Mouse (Mus musculus): ENCODE results near the gene Ccl5. TPM values are rescaled to one million over a fixed set of nuclear protein-coding genes. Genes with fewer than 3 reads are reported as not detected.

The Ccl5 gene
- polyA plus RNA-seq, 1 experiment from 2014 or later = not detected

DNA sequence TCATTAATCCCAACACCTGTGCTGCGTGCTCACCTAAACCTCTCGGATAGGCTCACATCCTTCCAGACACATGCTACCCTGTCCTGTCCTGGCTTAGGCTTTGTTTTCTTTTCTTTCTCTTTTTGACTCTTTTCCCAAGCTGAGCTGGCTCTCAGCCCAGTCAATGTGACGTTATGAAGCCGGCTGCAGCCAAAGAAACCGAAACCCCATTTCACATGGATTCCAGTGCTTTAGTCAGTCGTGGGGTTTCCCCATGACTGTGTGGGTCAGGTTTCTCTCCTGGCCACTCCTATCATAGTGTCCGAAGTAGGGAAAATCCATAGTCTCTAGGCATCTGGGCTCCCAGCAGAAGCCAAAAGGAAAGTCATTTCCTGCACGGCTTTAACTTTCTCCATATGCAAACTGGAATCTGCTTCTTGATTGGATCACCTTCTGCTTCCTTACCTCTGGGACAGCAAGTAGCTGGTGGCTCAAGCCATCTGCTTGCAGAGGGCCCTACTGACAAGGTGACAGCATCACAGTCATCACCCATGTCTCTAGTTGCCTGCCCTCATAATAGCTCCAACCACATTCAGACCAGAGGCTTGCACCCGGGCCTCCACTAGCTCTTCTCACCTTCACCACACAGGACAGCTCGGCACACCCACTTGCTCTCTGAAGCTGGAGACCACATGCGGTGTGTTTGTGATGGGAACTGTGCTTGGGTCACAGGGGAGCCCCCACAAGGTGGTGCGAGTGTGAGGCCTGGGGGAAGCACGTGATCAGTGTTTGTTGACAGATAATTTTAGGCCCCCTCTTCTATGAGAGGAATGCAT lies 4.5 kb upstream of the Ccl5 start:
- no peak overlapping the region for H3K9ac ChIP-seq
- no peaks in the 10 kb centered on the region for H3K9me3 ChIP-seq (replicated peaks)
- WGBS = 30% methylated on average over 13 of the region's 13 CpGs
- H3K4me3 ChIP-seq (replicated peaks) = 0 out of 2 replicates have a peak overlapping the region, but pooled peaks have one; percentile 9
- H3K27me3 ChIP-seq = no peaks in the 10 kb centered on the region
- no peaks in the 10 kb centered on the region for H3K36me3 ChIP-seq
- peaks cover 21% of the 10 kb centered on the region for H3K4me1 ChIP-seq
- H3K27ac ChIP-seq = peak overlapping the region; percentile 38
- H3K4me2 ChIP-seq = peak overlapping the region; percentile 33
- no peak; the same call in 1 of the 2 replicates for ATAC-seq (replicated peaks; ENCODE audit: low FRiP score)

DNA sequence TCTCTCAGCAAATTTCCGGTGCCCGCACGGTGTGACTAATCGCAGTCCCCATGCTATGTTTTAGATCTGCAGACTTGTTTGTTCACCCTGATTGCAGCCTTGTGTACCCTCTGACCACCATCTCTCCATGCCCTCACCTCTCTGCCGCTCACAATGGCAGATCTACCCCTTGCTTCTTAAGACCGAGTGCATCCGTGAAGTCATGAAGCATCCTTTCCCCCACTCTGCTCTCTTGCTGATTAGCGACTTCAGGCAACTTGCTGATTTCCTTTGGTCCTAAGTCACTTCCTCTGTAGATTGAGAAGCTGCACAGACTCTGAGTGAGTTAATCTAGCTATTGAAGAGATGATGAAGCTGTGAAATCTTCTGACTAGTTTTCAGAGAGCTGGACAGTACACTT lies 3.8 kb upstream of the Ccl5 start:
- no peaks in the 10 kb centered on the region for H3K27me3 ChIP-seq
- no peaks in the 10 kb centered on the region for H3K9me3 ChIP-seq (replicated peaks)
- no peak for ATAC-seq (replicated peaks; ENCODE audit: low FRiP score)
- no peak overlapping the region for H3K9ac ChIP-seq
- H3K4me1 ChIP-seq = peaks cover 21% of the 10 kb centered on the region
- WGBS = 78% methylated on average over 8 of the region's 8 CpGs
- peak overlapping the region; percentile 38 for H3K27ac ChIP-seq
- no peaks in the 10 kb centered on the region for H3K36me3 ChIP-seq
- peak overlapping the region; percentile 33 for H3K4me2 ChIP-seq
- H3K4me3 ChIP-seq (replicated peaks) = no peak overlapping the region

DNA sequence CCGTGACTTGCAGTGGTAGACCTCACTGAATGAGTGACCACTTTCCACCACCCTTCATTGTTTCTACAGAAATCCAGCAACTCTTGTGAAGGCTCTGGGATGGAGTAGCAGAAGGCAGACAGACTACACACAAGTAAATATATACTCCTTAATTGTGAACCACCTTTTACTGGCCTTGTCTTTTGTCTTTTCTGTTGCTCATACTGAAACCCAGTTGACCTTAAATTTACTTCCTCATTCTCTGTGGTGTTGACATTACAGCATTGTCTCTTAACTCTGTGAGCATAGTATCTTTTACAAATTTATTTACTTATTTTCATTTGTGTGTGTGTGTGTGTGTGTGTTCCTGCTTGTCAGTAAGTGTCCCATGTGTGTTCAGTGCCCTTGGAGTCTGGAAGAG lies 2.9 kb upstream of the Ccl5 start:
- no peaks in the 10 kb centered on the region for H3K27me3 ChIP-seq
- H3K4me3 ChIP-seq (replicated peaks) = no peak overlapping the region
- no peak overlapping the region for H3K27ac ChIP-seq
- WGBS = 91% methylated on average over 1 of the region's 1 CpGs
- H3K4me1 ChIP-seq = peaks cover 12% of the 10 kb centered on the region
- H3K9ac ChIP-seq = no peak overlapping the region
- H3K9me3 ChIP-seq (replicated peaks) = no peaks in the 10 kb centered on the region
- H3K4me2 ChIP-seq = no peak overlapping the region
- H3K36me3 ChIP-seq = no peaks in the 10 kb centered on the region
- no peak for ATAC-seq (replicated peaks; ENCODE audit: low FRiP score)

DNA sequence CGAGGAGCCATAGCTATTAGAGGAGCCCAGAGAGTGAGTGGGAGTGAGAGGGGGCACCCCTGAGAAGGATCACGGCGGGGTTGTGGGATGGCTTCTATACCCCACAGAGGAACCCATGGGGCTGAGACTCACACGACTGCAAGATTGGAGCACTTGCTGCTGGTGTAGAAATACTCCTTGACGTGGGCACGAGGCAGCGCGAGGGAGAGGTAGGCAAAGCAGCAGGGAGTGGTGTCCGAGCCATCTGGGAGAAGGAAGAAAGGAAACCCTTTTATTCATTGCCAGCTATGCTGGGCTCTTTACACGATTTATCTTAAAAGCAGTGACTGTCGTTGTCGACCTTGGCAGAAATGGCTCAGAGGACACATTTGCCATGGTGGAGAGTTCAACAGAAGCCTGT lies 1.3 kb downstream of the Ccl5 start:
- Histone ChIP-seq H3K36me3 (no peaks in the 10 kb centered on the region), H3K9me3 (replicated peaks) (no peaks in the 10 kb centered on the region), H3K27ac (no peak overlapping the region), H3K27me3 (no peaks in the 10 kb centered on the region), H3K4me2 (no peak overlapping the region), H3K9ac (no peak overlapping the region), H3K4me1 (peaks cover under 1% of the 10 kb centered on the region), H3K4me3 (replicated peaks) (no peak overlapping the region)
- ATAC-seq (replicated peaks; ENCODE audit: low FRiP score) = no peak
- 76% methylated on average over 12 of the region's 12 CpGs for WGBS

DNA sequence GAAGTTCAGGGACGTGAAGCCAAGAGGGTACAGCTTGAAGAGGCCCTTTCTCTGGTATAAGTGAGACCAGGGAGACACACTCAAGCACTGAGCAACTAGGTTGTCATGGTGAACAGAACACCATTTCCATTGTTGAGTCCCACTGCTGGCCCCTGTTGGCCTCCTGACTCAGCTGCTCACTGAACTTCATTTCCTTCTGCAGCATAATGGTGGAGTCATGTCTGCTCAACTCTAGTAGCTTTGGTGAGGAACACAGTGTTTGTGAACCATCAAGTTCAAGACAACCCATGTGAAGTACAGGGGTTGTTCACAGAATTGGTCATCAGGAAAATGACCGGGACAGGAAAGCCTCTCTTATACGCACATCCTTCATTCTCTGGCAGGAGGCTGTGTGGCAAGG lies 8.2 kb downstream of the Ccl5 start, which contains the start of gene Heatr9:
Gene Heatr9, minus strand, starts transcription at position 101 of the 400 bp plus-strand sequence.
- H3K4me2 ChIP-seq = no peak within 1 kb of the TSS
- no peak for ATAC-seq (replicated peaks; ENCODE audit: low FRiP score)
- no peaks in the 10 kb centered on the region for H3K9me3 ChIP-seq (replicated peaks)
- H3K27me3 ChIP-seq = no peaks in the 10 kb centered on the region
- 88% methylated on average over 3 of the region's 3 CpGs for WGBS
- H3K36me3 ChIP-seq = no peaks in the 10 kb centered on the region
- no peak within 1 kb of the TSS for H3K27ac ChIP-seq
- no peak within 1 kb of the TSS for H3K4me3 ChIP-seq (replicated peaks)
- no peaks in the 10 kb centered on the region for H3K4me1 ChIP-seq
- no peak within 1 kb of the TSS for H3K9ac ChIP-seq

DNA sequence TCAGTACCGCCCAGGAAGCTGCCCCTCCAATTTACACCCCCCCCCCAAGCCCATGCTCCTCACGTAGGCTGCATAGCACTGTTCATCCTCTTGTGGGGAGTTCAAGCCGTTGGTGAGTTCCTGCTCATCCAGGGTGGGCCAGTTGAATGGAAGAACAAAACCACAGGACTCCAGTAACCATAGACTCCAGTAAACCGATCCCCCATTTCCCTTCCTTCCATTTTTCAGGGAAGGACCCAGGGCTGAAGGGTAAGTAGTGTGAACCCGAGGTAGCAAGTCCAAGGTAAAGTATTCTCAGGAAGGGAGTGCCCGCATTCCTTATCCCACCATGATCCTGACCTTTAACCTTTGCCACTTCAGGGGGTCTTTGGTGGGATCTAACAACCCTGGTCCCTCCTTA lies 11.9 kb downstream of the Ccl5 start:
- H3K27ac ChIP-seq = no peak overlapping the region
- H3K9ac ChIP-seq = no peak overlapping the region
- 75% methylated on average over 6 of the region's 6 CpGs for WGBS
- no peak overlapping the region for H3K4me3 ChIP-seq (replicated peaks)
- no peaks in the 10 kb centered on the region for H3K36me3 ChIP-seq
- no peaks in the 10 kb centered on the region for H3K9me3 ChIP-seq (replicated peaks)
- no peaks in the 10 kb centered on the region for H3K4me1 ChIP-seq
- no peak overlapping the region for H3K4me2 ChIP-seq
- H3K27me3 ChIP-seq = no peaks in the 10 kb centered on the region
- ATAC-seq (replicated peaks; ENCODE audit: low FRiP score) = no peak

DNA sequence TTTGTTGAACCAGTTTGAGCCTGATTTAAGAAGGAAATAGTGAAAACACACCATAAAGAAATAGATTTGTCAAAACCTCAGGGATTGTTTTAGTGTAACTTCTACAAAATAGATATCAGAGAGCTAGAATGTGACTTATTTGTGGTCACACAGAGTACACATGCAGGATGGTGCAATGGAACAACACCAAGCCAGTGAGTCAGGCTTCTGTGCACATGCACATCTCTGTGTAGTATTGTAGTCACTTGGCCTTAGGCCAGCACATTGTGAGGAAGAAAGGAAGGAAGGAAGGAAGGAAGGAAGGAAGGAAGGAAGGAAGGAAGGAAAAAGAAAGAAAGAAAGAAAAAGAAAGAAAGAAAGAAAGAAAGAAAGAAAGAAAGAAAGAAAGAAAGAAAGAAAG lies 13.2 kb downstream of the Ccl5 start:
- no peak overlapping the region for H3K27ac ChIP-seq
- H3K9ac ChIP-seq = no peak overlapping the region
- no peaks in the 10 kb centered on the region for H3K36me3 ChIP-seq
- no peak for ATAC-seq (replicated peaks; ENCODE audit: low FRiP score)
- no peak overlapping the region for H3K4me3 ChIP-seq (replicated peaks)
- H3K9me3 ChIP-seq (replicated peaks) = no peaks in the 10 kb centered on the region
- no peak overlapping the region for H3K4me2 ChIP-seq
- H3K4me1 ChIP-seq = no peaks in the 10 kb centered on the region
- H3K27me3 ChIP-seq = no peaks in the 10 kb centered on the region

DNA sequence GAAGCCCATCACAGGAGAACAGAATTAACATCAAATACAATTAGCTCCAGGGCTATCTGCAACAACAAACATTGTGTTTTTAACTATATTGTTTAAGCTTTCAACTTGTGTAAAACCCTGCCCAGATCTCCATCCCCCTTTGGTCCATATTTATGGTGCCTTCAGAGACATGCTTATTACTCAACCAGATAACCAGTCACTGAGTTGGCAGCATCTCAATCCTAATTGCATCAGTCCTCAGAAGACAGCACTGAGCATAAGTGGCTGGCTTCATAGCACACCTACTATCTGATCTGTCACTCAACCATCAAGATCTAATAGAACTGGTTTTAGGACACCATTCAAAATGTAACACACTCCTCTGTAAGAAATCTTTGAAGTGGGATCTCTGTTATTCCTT lies 20.8 kb downstream of the Ccl5 start:
- no peak for ATAC-seq (replicated peaks; ENCODE audit: low FRiP score)
- no peaks in the 10 kb centered on the region for H3K27me3 ChIP-seq
- no peaks in the 10 kb centered on the region for H3K9me3 ChIP-seq (replicated peaks)
- no peak overlapping the region for H3K4me2 ChIP-seq
- peaks cover 44% of the 10 kb centered on the region for H3K36me3 ChIP-seq
- no peak overlapping the region for H3K27ac ChIP-seq
- no peak overlapping the region for H3K4me3 ChIP-seq (replicated peaks)
- H3K4me1 ChIP-seq = no peaks in the 10 kb centered on the region
- H3K9ac ChIP-seq = no peak overlapping the region

DNA sequence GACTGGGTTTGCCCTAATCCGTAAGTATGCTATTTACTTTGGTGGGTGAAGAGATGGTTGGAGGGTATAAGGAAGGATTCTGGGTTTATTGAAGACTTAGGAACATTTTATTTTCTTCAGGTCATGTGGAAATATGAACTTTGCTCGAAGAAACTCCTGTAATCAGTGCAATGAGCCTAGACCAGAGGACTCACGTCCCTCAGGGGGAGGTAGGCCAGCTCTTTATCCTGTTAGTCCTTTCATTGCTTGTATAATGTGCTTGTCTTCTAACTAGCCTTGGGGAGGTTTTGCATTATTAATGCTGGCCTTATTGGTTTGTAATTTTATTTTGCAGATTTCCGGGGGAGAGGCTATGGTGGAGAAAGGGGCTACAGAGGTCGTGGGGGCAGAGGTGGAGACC lies 26.0 kb downstream of the Ccl5 start:
- Histone ChIP-seq H3K36me3 (peaks cover 81% of the 10 kb centered on the region), H3K4me3 (replicated peaks) (no peak overlapping the region), H3K27me3 (no peaks in the 10 kb centered on the region), H3K4me2 (no peak overlapping the region), H3K27ac (no peak overlapping the region), H3K4me1 (no peaks in the 10 kb centered on the region), H3K9me3 (replicated peaks) (no peaks in the 10 kb centered on the region), H3K9ac (no peak overlapping the region)
- 92% methylated on average over 5 of the region's 5 CpGs for WGBS
- ATAC-seq (replicated peaks; ENCODE audit: low FRiP score) = no peak

DNA sequence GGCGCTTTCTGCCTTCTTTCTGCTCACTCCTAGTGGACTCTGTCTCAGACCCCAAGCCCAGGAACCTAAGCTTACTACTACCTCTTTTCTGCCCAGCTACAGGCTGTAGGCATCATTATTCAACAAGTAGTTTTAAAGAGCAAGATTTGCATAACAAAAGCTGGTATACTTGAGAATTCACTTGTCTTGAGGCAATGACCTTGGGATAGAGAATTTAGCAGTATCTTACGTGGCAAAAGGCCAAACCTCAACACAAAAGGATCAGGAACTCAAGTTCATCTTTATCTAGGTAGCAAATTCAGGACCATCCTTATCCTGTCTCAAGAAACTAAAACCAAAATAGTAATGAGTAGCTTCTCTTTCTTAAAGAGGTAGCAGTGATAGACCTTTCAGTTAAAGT lies 34.7 kb downstream of the Ccl5 start:
- no peaks in the 10 kb centered on the region for H3K27me3 ChIP-seq
- no peak for ATAC-seq (replicated peaks; ENCODE audit: low FRiP score)
- 91% methylated on average over 2 of the region's 2 CpGs for WGBS
- no peaks in the 10 kb centered on the region for H3K4me1 ChIP-seq
- H3K4me2 ChIP-seq = no peak overlapping the region
- H3K9me3 ChIP-seq (replicated peaks) = no peaks in the 10 kb centered on the region
- no peak overlapping the region for H3K9ac ChIP-seq
- no peak overlapping the region for H3K27ac ChIP-seq
- H3K4me3 ChIP-seq (replicated peaks) = no peak overlapping the region
- H3K36me3 ChIP-seq = peaks cover 55% of the 10 kb centered on the region

DNA sequence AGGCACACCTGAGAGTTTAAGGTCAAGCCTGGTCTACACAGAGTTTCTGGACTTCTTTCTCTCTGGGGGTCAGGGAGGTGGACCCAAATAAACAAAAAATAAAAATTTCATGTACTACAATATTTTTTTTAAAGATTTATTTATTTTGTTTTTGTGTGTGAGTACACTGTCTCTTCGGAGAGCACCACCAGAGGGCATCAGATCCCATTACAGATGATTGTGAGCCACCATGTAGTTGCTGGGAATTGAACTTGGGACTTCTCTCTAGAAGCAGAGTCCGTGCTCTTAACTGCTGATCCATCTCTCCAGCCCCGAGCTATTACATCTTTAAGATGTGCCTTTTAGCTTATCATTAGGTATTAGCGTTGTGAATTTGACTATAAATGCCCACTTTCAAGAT lies 38.8 kb downstream of the Ccl5 start:
- H3K27ac ChIP-seq = no peak overlapping the region
- H3K4me1 ChIP-seq = no peaks in the 10 kb centered on the region
- H3K36me3 ChIP-seq = peaks cover 52% of the 10 kb centered on the region
- H3K4me2 ChIP-seq = no peak overlapping the region
- 89% methylated on average over 4 of the region's 4 CpGs for WGBS
- ATAC-seq (replicated peaks; ENCODE audit: low FRiP score) = no peak
- no peaks in the 10 kb centered on the region for H3K9me3 ChIP-seq (replicated peaks)
- H3K27me3 ChIP-seq = no peaks in the 10 kb centered on the region
- no peak overlapping the region for H3K4me3 ChIP-seq (replicated peaks)
- no peak overlapping the region for H3K9ac ChIP-seq

Measured in kidney, embryonic 15.5 days (tissue).